Mouse (Mus musculus): Measurements from ENCODE around the gene Olfr1394. TPM values are rescaled to one million over a fixed set of nuclear protein-coding genes. Genes with fewer than 3 reads are reported as not detected.

Olfr1394 gene
- total and polyA plus RNA-seq, 3 experiments: not detected

DNA sequence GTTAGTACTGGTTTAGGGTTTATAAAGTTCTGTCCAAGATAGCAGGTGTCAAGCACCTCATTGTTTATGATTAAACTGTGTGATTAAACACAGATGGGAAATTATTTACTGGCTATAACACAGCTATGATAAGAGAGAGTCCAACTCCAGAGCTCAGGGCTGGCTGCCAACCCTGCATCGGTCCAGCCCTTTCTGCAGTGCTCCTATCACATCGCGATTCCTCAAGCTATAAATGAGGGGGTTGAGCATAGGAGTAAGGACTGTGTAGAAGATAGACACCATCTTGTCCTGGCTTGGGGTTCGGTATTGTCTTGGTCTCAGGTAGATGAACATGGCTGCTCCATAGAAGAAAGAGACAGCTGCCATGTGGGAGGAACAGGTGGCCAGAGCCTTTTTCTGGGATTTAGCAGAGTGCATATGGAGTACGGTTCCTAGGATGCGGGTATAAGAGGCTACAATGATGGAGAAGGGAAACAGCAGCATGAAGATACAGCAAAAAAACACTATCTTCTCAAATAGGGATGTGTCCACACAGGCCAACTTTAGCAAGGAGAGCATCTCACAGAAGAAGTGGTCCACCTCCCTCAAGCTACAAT lies 41.5 kb upstream of the Olfr1394 start:
- DNase-seq: no peak
- peaks cover 2% of the 10 kb centered on the region; the same call in 1 of the 2 replicates for H3K36me3 ChIP-seq (ENCODE audit: control insufficient read depth, insufficient read depth, low read length)
- H3K9ac ChIP-seq (ENCODE audit: low read depth, low read length): no peak overlapping the region
- H3K27me3 ChIP-seq (ENCODE audit: control insufficient read depth, insufficient read depth, low read length): no peaks in the 10 kb centered on the region
- WGBS: 48% methylated on average over 6 of the region's 6 CpGs
- H3K27ac ChIP-seq: peak overlapping the region; percentile 73; the same call in 1 of the 2 replicates
- H3K79me2 ChIP-seq (replicated peaks; ENCODE audit: control insufficient read depth, insufficient read depth, low read length): no peaks in the 10 kb centered on the region
- H3K4me3 ChIP-seq: no peak overlapping the region
- no peak for TF ChIP-seq CTCF (IDR thresholded peaks at IDR 0.05)
- TF ChIP-seq EP300 (IDR thresholded peaks at IDR 0.05; ENCODE audit: insufficient read depth, low read depth, low read length): no peak
- H3K4me1 ChIP-seq (ENCODE audit: control insufficient read depth, insufficient read depth, low read length): peaks cover 7% of the 10 kb centered on the region
- intact Hi-C loops (cut with DNase I): no loop called here

DNA sequence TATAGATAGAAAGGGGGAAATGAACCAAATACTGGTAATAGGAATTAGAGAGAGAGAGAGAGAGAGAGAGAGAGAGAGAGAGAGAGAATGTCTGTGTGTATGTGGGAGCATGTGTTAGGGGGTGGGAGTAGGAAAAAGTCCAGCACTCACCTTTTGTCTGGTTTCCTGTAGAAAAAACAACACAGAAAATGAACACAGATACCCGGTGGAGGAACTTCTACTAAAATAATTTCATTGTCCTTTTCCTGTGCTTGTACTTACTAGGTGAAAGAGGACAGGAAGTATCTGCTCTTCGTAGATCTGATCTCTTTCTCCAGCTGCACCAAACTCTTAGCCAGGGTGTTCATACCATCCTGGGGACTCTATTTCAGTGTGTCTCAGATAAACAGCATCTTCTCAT lies 40.0 kb upstream of the Olfr1394 start:
- Histone ChIP-seq H3K27ac (peak overlapping the region; percentile 73), H3K4me1 (ENCODE audit: control insufficient read depth, insufficient read depth, low read length) (peaks cover 5% of the 10 kb centered on the region), H3K4me3 (no peak overlapping the region), H3K9ac (ENCODE audit: low read depth, low read length) (no peak overlapping the region), H3K36me3 (ENCODE audit: control insufficient read depth, insufficient read depth, low read length) (peaks cover 2% of the 10 kb centered on the region; the same call in 1 of the 2 replicates), H3K79me2 (replicated peaks; ENCODE audit: control insufficient read depth, insufficient read depth, low read length) (no peaks in the 10 kb centered on the region), H3K27me3 (ENCODE audit: control insufficient read depth, insufficient read depth, low read length) (no peaks in the 10 kb centered on the region)
- no peak for DNase-seq
- WGBS: 26% methylated on average over 2 of the region's 2 CpGs
- TF ChIP-seq EP300 (IDR thresholded peaks at IDR 0.05; ENCODE audit: insufficient read depth, low read depth, low read length): no peak
- TF ChIP-seq POLR2A (IDR thresholded peaks at IDR 0.05; ENCODE audit: insufficient read depth, low read depth, low read length): no peak
- intact Hi-C loops (cut with DNase I): loop anchor here (2.0 kb wide), 1 partner anchor 73 kb away; the partner anchor contains the start of gene Btnl9

DNA sequence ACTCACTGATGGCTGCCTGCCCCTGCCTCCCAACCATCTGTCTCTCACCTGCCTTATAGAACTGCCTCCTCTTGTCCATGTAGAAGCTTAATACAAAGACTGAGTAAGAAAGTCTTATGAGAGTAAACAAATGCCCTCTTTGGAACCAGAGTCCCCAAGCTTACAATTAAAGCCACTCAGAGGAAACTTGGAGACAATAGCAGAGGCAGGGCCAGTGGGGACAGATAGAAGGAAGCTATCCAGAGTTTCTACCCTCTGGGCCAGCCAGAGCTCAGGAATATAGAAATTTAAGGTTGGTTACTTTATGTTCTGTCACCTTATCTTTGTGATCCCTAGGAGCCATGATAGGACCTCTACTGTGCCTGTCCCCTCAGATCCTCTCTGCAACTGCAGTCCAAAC lies 39.4 kb upstream of the Olfr1394 start, which contains the start of gene Olfr1396:
TSS of gene Olfr1396 (minus strand) at position 101 of the 400 bp plus-strand sequence.
- Histone ChIP-seq H3K4me1 (ENCODE audit: control insufficient read depth, insufficient read depth, low read length) (peaks cover 5% of the 10 kb centered on the region), H3K36me3 (ENCODE audit: control insufficient read depth, insufficient read depth, low read length) (peaks cover 2% of the 10 kb centered on the region; the same call in 1 of the 2 replicates), H3K9ac (ENCODE audit: low read depth, low read length) (no peak within 1 kb of the TSS), H3K79me2 (replicated peaks; ENCODE audit: control insufficient read depth, insufficient read depth, low read length) (no peaks in the 10 kb centered on the region), H3K27me3 (ENCODE audit: control insufficient read depth, insufficient read depth, low read length) (no peaks in the 10 kb centered on the region), H3K4me3 (no peak within 1 kb of the TSS), H3K27ac (peak within 1 kb of the TSS; percentile 73)
- TF ChIP-seq EP300 (IDR thresholded peaks at IDR 0.05; ENCODE audit: insufficient read depth, low read depth, low read length) (no peak), POLR2A (IDR thresholded peaks at IDR 0.05; ENCODE audit: insufficient read depth, low read depth, low read length) (no peak), CTCF (IDR thresholded peaks at IDR 0.05) (no peak)
- DNase-seq: no peak
- intact Hi-C loops (cut with DNase I): loop anchor here (2.0 kb wide), 1 partner anchor 72 kb away; the partner anchor contains the start of gene Btnl9

DNA sequence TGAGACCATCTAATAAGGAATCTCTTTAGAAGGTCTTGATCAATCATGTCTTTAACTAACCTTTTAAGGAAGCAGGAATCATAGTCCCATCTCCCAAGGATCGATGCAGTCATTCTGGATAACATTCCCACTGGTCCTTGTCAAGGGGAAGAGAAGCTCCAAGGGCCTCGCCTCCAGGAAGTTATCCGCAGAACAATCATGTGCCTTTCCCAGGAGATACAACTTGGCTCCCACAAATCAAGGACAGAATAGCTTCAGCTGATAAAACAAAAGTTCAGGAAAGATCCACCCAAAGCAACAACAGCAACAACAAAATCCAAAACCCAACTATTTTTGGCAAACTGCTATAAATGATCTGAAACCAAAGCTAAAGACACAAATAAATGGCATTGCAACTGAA lies 34.5 kb upstream of the Olfr1394 start:
- Histone ChIP-seq H3K36me3 (ENCODE audit: control insufficient read depth, insufficient read depth, low read length) (no peaks in the 10 kb centered on the region), H3K9ac (ENCODE audit: low read depth, low read length) (no peak overlapping the region), H3K4me3 (peak overlapping the region; percentile 1; the same call in 1 of the 2 replicates), H3K4me1 (ENCODE audit: control insufficient read depth, insufficient read depth, low read length) (no peaks in the 10 kb centered on the region; the same call in 1 of the 2 replicates), H3K27me3 (ENCODE audit: control insufficient read depth, insufficient read depth, low read length) (no peaks in the 10 kb centered on the region), H3K79me2 (replicated peaks; ENCODE audit: control insufficient read depth, insufficient read depth, low read length) (no peaks in the 10 kb centered on the region), H3K27ac (peak overlapping the region; percentile 67)
- peak in 1 of 2 experiments; percentile 18 for DNase-seq
- TF ChIP-seq CTCF (IDR thresholded peaks at IDR 0.05) (no peak), EP300 (IDR thresholded peaks at IDR 0.05; ENCODE audit: insufficient read depth, low read depth, low read length) (0 out of 2 replicates have a peak, but pooled peaks have one; percentile 67), POLR2A (IDR thresholded peaks at IDR 0.05; ENCODE audit: insufficient read depth, low read depth, low read length) (peak; percentile 47; the same call in 1 of the 2 replicates)
- intact Hi-C loops (cut with DNase I): no loop called here
- 31% methylated on average over 3 of the region's 3 CpGs for WGBS

DNA sequence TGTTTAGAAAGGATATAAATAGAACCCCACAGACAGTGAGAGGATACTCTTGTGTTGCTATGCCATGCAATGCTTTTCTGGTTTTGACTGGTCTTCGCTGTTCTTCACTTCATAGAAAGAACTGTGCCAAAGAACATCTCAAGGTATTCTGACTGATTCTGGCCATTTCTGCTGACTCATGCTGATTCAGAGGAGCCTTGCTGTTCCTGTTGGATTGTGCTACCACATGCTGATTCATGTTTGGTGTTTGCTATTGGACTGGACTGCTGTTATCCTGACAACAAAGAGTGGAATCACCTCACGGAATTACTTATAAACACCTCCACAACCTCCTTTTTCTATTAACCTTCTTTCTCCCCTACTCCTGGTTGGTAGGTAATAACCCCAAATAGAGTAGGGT lies 30.0 kb upstream of the Olfr1394 start:
- Histone ChIP-seq H3K9ac (ENCODE audit: low read depth, low read length) (no peak overlapping the region), H3K36me3 (ENCODE audit: control insufficient read depth, insufficient read depth, low read length) (no peaks in the 10 kb centered on the region), H3K27me3 (ENCODE audit: control insufficient read depth, insufficient read depth, low read length) (no peaks in the 10 kb centered on the region), H3K4me1 (ENCODE audit: control insufficient read depth, insufficient read depth, low read length) (no peaks in the 10 kb centered on the region; the same call in 1 of the 2 replicates), H3K79me2 (replicated peaks; ENCODE audit: control insufficient read depth, insufficient read depth, low read length) (no peaks in the 10 kb centered on the region), H3K4me3 (no peak overlapping the region), H3K27ac (no peak overlapping the region)
- no peak for TF ChIP-seq POLR2A (IDR thresholded peaks at IDR 0.05; ENCODE audit: insufficient read depth, low read depth, low read length)
- TF ChIP-seq EP300 (IDR thresholded peaks at IDR 0.05; ENCODE audit: insufficient read depth, low read depth, low read length): no peak
- no peak for TF ChIP-seq CTCF (IDR thresholded peaks at IDR 0.05)
- WGBS: 87% methylated on average over 2 of the region's 2 CpGs
- intact Hi-C loops (cut with DNase I): no loop called here
- no peak for DNase-seq

DNA sequence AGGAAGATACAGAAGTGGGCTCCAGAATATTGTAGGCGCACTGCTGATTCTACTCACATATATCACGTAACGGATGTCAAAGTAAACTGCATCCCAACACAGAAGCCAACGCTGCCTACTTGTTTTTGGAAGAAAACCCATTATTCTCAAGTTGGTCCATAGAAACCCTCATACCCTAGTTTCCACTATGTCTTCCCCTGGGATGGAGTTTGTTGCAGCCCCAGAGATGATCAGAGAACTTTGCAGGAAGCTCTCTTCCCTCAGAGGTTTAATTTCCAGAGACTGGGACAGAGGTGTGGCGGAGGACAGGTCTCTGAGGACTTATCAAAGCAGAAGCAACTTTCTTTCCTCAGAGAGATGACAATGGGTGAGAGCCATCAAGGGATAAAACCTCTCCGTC lies 12.2 kb upstream of the Olfr1394 start, which contains the start of gene Olfr1395:
TSS of gene Olfr1395 (plus strand) at position 301 of the 400 bp plus-strand sequence.
- H3K36me3 ChIP-seq (ENCODE audit: control insufficient read depth, insufficient read depth, low read length): no peaks in the 10 kb centered on the region
- no peak for DNase-seq
- no peaks in the 10 kb centered on the region for H3K79me2 ChIP-seq (replicated peaks; ENCODE audit: control insufficient read depth, insufficient read depth, low read length)
- H3K4me3 ChIP-seq: no peak within 1 kb of the TSS
- intact Hi-C loops (cut with DNase I): no loop called here
- no peak within 1 kb of the TSS for H3K27ac ChIP-seq
- no peak for TF ChIP-seq EP300 (IDR thresholded peaks at IDR 0.05; ENCODE audit: insufficient read depth, low read depth, low read length)
- TF ChIP-seq POLR2A (IDR thresholded peaks at IDR 0.05; ENCODE audit: insufficient read depth, low read depth, low read length): no peak
- TF ChIP-seq CTCF (IDR thresholded peaks at IDR 0.05): no peak
- no peak within 1 kb of the TSS for H3K9ac ChIP-seq (ENCODE audit: low read depth, low read length)
- peaks cover 1% of the 10 kb centered on the region; the same call in 1 of the 2 replicates for H3K4me1 ChIP-seq (ENCODE audit: control insufficient read depth, insufficient read depth, low read length)
- 79% methylated on average over 6 of the region's 6 CpGs for WGBS
- H3K27me3 ChIP-seq (ENCODE audit: control insufficient read depth, insufficient read depth, low read length): no peaks in the 10 kb centered on the region

Data from heart, adult 2 months (tissue).